Mouse (Mus musculus) thymus, postnatal 36 days (tissue): ENCODE data around the gene Tspear.
"Not testable (repeated sequence)": the region's sequence is repeated elsewhere in the genome, so short reads cannot be mapped to it uniquely, and the experiment has no call there.

ENCODE experiments used
- DNase-seq, 2 experiments: peaks; one replicate each; pipeline ENCODE4 v3.0.0; 2022; ENCODE audit warnings: mixed read lengths in 2 of 2

Tspear gene

DNA sequence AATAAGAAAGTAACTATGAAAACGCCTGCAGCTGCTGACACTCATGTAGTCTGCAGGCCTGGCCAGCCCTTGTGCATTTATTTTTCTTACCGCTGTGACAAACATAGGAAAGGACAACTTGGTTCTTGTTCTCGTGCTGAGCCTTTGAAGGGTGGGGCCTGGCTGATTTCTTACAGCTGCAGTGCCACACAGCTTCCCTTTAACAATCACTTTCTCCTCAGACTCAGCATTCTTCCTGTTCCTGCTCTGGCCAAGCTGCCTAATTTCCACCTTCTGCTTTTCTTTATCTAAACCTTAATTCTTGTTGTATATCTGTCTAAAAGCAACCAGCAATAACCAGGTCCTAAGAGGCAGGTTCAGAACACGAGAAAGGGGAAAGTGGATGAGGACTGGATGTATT, 27.4 kb downstream of the Tspear start:
- no peak for DNase-seq

DNA sequence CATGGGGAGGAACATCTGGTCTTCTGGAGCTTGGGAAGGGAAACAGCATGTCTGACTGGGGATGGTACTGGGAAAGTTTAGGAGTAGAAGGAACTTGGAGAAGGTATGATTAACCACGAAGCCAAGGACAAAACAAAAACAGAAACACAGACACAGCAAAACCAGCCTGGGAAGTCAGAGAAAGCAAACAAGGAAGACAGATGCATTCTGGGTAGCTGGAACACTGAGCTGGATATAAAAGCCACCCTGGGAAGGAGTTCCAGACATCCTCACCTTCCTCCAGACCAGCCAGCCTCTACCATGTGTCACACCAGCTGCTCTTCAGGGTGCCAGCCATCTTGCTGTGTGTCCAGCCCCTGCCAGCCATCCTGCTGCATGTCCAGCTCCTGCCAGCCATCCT, 29.1 kb downstream of the Tspear start, which contains the start of gene Gm10142:
Gene Gm10142 (plus strand): TSS at position 301 of the 400 bp plus-strand sequence.
- DNase-seq: no peak

DNA sequence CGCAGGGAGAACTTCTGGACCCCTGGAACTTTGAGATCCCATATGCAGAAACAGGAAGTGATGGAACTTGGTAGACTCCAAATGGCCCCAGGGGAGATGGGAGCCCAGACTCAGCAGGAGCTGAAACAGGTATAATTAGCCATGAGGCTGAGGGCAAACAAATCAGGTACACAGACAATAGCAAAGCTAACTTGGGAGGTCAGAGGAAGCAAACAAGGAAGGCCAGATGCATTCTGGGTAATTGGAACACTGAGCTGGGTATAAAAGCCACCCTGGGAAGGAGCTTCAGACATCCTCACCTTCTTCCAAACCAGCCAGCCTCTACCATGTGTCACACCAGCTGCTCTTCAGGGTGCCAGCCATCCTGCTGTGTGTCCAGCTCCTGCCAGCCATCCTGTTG, 33.9 kb downstream of the Tspear start, which contains the start of gene Krtap12-1:
Gene Krtap12-1 (plus strand): TSS at position 301 of the 400 bp plus-strand sequence.
- DNase-seq: not testable (repeated sequence)

DNA sequence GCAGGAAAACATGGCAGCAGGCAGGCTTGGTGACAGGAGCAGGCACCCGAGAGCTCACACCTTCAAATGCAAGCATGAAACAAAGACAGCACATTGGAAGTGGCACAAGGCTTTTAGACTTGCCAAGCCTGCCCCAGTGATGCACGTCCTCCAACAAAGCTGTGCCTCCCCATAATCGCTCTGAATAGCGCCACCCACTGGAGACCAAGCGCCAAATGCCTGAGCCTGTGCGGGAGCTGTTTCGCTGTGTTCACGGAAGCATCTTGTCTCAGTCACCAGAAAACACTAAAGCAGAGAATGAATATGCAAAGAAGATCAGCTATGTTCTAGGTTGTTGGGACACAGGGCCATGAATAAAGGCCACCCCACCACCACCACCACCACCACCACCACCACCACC, 38.5 kb downstream of the Tspear start:
- no peak for DNase-seq

DNA sequence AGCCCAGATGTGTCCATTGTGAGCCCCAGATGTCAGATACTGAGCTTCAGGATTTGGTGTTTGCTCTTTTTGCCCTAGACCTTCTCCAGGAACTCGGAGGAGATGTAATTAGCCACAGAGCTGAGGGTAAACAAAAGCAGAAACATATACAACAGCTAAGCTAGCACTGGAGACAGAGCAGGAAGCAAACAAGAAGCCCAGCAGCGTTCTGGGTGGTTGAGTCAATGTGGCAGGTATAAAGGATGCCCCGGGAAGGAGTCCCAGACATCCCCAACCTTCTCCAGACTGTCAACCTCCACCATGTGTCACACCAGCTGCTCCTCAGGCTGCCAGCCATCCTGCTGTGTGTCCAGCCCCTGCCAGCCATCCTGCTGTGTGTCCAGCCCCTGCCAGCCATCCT, 39.8 kb downstream of the Tspear start, which contains the start of gene Gm10100:
Gene Gm10100 (plus strand): TSS at position 301 of the 400 bp plus-strand sequence.
- no peak for DNase-seq

DNA sequence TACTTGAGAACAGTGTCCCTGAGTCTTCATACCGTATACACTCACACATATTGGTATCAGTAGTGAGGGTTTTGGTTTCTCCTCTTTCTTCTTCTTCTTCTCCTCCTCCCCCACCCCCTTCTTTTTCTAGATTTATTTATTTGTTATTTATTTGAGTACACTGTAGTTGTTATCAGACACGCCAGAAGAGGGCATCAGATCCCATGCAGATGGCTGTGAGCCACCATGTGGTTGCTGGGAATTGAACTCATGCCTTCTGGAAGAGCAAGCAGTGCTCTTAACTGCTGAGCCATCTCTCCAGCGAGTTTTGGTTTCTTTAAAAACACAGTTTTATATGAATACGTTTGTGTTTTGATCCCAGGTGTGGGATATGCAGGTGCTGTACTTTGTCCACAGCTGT, 41.9 kb downstream of the Tspear start:
- no peak for DNase-seq

DNA sequence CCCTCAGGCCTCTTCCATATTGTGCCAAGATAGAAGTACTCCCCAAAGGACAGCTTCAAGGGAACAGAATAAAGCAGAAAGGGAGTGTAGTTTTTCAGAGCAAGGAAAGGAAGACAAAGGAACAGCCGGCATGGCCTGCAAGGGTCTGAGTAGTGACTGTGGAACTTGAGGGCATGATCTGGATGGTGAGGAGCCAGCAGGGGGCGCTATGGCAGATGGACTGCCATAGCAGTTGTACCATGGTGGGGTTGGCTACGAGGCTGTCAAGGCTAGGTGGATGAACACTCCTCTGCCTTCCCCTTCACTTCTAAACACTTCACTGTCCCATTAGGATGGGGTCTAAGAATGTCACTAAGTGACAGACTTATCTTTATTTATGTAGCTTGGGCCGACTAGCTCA, 42.9 kb downstream of the Tspear start:
- DNase-seq: peak in 1 of 2 experiments; percentile 11

DNA sequence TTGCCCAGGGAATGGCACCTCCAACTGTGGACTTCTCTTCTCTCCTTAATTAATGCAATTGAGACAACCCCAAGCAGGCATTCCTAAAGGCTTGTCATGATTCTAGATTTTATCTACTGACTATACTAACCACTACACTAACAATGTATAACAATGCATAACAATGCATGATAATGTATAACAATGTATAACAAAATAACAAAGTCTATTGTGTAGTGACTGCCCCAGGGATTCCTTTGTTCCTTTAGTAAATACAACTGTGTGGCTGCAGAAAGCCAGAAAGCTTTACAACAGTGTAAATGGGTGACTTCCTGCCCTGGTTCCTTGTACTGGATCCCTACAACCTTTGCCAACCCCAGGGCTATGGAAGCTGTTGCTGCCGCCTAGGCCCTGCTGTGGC, 49.6 kb downstream of the Tspear start:
- no peak for DNase-seq

DNA sequence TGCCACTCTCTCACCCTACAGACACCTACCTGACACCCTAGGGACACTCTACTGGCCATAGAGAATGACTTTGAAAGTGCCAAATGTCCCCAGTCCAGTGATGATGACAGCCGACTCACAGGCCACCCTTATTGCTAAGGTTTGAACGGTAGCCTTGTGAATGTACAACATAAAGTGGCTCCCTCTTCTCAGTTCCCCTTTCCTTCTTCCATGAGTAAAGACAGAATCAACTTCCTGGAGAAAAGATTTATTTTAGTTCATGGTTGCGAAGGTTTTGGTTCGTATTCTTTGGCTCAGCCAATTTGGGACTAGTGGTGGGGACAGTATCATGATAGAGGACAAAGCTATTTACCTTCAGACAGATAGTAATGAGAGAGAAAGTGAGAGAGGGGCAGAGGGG, 52.6 kb downstream of the Tspear start:
- no peak for DNase-seq

DNA sequence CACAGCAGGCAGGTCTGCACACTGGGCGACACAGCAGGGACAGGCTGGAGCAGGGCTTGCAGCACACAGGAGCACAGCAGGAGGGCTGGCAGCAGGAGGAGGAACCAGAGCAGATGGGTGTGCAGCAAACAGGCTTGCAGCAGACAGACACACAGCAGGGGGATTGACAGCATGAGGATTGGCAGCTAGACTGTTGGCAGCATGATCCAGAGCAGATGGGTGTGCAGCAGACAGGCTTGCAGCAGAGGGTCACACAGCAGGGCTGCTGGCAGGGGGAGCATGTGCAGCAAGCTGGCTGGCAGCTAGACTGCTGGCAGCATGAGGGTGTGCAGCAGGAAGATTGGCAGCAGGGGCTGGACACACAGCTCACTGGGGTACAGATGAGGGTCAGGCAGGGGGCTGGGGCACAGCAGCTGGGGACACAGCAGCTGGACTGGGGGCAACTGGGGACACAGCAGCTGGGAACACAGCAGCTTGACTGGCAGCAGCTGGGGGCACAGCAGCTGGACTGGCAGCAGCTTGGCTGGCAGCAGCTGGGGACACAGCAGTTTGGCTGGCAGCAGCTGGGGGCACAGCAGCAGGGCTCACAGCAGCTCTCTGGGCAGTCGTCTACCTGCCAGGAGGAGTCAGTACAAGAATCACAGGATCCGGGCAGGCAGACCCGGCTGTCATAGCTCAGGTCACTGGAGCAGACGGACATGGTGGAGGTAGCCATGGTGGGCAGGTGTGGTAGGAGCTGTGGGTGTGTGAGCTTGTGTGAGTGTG, 55.7 kb downstream of the Tspear start, which contains the start of gene Gm18596:
Gene Gm18596 (minus strand): TSS at position 715 of the 765 bp plus-strand sequence.
- DNase-seq: not testable (repeated sequence)

DNA sequence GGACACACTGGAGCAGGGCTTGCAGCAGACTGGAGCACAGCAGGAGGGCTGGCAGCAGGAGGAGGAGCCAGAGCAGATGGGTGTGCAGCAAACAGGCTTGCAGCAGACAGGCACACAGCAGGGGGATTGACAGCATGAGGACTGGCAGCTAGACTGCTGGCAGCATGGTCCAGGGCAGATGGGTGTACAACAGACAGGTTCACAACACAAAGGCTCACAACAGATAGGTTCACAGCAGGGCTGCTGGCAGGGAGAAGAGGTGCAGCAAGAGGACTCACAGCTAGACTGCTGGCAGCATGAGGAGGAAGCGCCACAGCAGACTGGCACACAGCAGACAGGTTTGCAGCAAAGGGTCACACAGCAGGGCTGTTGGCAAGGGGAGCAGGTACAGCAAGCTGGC, 64.3 kb downstream of the Tspear start:
- DNase-seq: not testable (repeated sequence)

DNA sequence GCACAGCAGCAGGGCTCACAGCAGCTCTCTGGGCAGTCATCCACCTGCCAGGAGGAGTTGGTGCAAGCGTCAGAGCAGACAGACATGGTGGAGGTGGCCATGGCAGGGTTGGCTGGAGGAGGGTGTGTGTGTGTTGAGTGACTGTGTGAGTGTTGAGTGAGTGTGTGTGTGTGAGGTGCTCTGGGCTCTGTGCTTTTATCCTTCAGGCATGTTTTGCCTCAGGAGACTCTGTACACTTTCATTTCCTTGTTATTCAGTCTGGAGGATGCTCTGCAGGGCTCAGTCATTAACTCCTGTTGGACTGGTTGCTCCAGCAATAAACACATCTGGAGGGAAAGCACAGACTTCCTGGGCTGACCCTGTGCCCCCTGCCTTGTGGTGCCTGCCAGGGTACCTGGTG, 64.9 kb downstream of the Tspear start, which contains the start of gene Gm9736:
Gene Gm9736 (minus strand): TSS at position 101 of the 400 bp plus-strand sequence.
- DNase-seq: not testable (repeated sequence)

DNA sequence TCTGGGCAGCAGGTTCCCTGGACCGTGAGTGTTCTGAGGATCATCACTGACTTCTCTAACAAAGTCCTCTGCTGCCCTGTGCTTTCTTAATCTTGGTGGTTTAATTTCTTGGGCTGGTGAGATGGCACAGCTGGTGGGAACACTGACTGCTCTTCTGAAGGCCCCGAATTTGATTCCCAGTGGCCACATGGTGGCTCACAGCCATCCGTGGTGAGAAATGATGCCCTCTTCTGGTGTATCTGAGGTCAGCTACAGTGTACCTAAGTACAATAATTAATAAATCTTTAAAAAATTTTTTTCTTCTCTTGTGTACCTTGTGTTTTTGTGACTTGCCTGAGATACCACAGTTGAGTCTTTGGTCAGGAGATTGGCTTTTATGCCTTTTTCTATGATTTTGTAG, 65.9 kb downstream of the Tspear start:
- not testable (repeated sequence) for DNase-seq

DNA sequence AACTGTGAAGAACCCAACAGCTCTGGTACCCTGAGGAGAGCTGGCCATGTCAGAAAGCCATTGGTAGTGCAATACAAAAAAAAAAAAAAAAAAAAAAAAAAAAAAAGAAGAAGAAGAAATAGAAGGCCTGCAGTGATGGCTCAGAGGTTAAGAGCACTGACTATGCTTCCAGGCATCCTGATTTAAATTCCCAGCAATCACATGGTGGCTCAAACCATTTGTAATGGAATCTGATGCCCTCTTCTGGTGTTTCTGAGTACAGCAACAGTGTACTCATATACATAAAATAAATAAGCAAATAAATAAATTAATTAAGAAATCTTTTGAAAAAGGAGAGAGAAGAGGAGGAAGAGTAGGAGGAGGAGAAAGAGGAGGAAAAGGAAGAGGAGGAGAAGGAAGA, 67.1 kb downstream of the Tspear start:
- no peak for DNase-seq

DNA sequence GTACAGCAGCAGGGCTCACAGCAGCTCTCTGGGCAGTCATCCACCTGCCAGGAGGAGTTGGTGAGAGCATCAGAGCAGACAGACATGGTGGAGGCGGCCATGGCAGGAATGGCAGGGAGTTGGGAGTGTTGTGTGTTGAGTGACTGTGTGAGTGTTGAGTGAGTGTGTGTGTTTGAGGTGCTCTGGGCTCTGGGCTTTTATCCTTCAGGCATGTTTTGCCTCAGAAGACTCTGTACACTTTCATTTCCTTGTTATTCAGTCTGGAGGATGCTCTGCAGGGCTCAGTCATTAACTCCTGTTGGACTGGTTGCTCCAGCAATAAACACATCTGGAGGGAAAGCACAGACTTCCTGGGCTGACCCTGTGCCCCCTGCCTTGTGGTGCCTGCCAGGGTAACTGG, 73.2 kb downstream of the Tspear start, which contains the start of gene Gm3233:
Gene Gm3233 (minus strand): TSS at position 101 of the 400 bp plus-strand sequence.
- not testable (repeated sequence) for DNase-seq

DNA sequence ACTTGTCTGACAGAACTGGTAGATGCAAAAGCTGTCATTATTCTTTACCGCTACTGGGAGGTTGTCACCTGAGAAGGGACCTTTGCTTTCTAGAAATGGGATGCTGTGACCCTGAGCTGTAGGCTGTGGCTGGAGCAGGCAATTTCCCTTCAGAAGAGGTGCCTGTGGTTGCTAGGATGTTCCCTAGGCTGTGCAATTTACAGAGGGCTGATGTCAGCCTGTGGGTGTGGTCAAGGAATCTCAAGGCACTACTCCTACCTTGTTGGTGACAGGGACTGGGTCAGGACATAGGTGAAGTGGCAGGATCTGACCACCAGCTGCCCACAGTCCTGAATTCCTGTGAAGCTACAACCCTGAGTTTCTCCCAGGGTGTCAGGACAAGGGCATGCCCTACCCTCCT, 83.4 kb downstream of the Tspear start:
- DNase-seq: no peak

DNA sequence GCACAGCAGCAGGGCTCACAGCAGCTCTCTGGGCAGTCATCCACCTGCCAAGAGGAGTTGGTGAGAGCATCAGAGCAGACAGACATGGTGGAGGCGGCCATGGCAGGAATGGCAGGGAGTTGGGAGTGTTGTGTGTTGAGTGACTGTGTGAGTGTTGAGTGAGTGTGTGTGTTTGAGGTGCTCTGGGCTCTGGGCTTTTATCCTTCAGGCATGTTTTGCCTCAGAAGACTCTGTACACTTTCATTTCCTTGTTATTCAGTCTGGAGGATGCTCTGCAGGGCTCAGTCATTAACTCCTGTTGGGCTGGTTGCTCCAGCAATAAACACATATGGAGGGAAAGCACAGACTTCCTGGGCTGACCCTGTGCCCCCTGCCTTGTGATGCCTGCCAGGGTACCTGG, 84.9 kb downstream of the Tspear start, which contains the start of gene Gm3238:
Gene Gm3238 (minus strand): TSS at position 101 of the 400 bp plus-strand sequence.
- not testable (repeated sequence) for DNase-seq

DNA sequence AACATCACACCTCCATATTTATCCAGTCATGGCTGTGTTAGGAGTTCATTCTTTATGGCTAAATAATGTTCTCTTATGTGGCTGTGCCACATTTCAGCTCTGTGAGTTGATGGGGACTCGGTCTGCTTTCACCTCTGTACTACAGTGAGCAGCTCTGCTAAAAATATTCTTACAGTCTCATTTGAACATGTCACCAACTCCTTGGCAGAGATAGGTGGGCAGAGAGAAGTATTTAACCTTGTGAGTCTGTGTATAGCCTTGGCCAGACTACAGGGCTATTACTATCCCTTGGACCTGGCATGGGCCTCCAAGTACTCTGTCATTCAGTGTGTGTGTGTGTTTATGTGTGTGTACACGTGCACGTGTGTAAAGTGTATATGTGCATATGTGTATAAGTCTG, 85.8 kb downstream of the Tspear start:
- not testable (repeated sequence) for DNase-seq

DNA sequence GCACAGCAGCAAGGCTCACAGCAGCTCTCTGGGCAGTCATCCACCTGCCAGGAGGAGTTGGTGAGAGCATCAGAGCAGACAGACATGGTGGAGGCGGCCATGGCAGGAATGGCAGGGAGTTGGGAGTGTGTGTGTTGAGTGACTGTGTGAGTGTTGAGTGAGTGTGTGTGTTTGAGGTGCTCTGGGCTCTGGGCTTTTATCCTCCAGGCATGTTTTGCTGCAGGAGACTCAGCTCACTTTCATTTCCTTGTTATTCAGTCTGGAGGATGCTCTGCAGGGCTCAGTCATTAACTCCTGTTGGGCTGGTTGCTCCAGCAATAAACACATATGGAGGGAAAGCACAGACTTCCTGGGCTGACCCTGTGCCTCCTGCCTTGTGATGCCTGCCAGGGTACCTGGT, 90.5 kb downstream of the Tspear start, which contains the start of gene Gm7138:
Gene Gm7138 (minus strand): TSS at position 101 of the 400 bp plus-strand sequence.
- not testable (repeated sequence) for DNase-seq

DNA sequence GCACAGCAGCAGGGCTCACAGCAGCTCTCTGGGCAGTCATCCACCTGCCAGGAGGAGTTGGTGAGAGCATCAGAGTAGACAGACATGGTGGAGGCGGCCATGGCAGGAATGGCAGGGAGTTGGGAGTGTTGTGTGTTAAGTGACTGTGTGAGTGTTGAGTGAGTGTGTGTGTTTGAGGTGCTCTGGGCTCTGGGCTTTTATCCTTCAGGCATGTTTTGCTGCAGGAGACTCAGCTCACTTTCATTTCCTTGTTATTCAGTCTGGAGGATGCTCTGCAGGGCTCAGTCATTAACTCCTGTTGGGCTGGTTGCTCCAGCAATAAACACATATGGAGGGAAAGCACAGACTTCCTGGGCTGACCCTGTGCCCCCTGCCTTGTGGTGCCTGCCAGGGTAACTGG, 96.1 kb downstream of the Tspear start, which contains the start of gene Gm3250:
Gene Gm3250 (minus strand): TSS at position 101 of the 400 bp plus-strand sequence.
- not testable (repeated sequence) for DNase-seq

DNA sequence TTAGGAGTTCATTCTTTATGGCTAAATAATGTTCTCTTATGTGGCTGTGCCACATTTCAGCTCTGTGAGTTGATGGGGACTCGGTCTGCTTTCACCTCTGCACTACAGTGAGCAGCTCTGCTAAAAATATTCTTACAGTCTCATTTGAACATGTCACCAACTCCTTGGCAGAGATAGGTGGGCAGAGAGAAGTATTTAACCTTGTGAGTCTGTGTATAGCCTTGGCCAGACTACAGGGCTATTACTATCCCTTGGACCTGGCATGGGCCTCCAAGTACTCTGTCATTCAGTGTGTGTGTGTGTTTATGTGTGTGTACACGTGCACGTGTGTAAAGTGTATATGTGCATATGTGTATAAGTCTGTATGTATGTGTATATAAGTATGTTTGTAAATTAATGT, 97.0 kb downstream of the Tspear start:
- DNase-seq: not testable (repeated sequence)

DNA sequence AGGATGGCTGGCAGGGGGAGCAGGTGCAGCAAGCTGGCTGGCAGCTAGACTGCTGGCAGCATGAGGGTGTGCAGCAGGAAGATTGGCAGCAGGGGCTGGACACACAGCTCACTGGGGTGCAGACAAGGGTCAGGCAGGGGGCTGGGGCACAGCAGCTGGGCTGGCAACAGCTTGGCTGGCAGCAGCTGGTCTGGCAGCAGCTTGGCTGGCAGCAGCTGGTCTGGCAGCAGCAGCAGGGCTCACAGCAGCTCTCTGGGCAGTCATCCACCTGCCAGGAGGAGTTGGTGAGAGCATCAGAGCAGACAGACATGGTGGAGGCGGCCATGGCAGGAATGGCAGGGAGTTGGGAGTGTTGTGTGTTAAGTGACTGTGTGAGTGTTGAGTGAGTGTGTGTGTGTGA, 101.5 kb downstream of the Tspear start, which contains the start of gene Gm7137:
Gene Gm7137 (minus strand): TSS at position 325 of the 400 bp plus-strand sequence.
- not testable (repeated sequence) for DNase-seq

DNA sequence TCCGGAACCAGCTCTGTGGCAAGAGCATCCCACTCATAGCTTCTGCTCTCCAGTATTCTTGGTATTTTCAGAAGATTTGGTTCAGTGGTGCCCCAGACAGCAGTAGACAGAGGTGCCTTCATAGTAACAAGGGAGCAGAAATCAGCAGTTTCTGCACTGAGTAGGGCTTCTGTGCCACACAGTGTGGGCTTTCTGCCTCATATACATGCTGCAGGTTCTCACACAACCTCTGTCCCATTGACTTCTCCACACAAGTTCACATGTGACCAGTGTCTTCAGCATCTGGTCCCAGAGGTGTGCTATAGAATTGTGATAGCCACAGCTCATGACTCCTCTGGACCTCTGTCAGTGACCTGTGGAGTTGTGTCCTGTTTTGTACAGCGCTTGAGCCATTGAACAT, 102.3 kb downstream of the Tspear start:
- DNase-seq: no peak

DNA sequence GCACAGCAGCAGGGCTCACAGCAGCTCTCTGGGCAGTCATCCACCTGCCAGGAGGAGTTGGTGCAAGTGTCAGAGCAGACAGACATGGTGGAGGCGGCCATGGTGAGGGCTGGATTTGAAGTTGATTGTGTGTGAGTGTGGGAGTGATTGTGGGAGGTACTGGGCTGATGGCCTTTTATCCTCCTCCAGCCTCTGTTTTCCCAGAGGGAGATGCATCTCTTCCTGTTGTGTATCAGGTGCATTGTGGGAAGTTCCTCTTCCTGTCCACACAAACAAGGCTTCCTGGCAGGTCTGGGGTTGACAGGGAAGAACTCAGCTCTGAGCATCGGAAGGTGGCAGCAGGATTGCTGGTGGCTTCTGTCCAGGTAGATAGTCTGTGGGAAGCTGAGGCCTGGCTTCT, 108.6 kb downstream of the Tspear start, which contains the start of gene Gm9639:
Gene Gm9639 (minus strand): TSS at position 101 of the 400 bp plus-strand sequence.
- DNase-seq: no peak
